Mouse (Mus musculus) liver, embryonic 14.5 days (tissue): Measurements from ENCODE around the gene Zfp746. TPM values are rescaled to one million over a fixed set of nuclear protein-coding genes. Genes with fewer than 3 reads are reported as not detected.

Experiments used
- ATAC-seq: fragments of 200-750 bp; cut with Nextera tagmentation; 2 replicates; pipeline ENCODE4 v1.8.0; 2017; ENCODE audit warnings: moderate number of reproducible peaks, mild to moderate bottlenecking, moderate library complexity; ENCODE audit not compliant: insufficient read depth
- DNase-seq, 3 experiments: peaks; one replicate each; pipeline ENCODE4 v3.0.0-alpha.2; 2012 to 2013; ENCODE audit warnings: low read depth in 3 of 3, low spot score in 3 of 3
- H3K27ac ChIP-seq: fragments of 300-500 bp; sonication (generic); 2 replicates; pipeline ENCODE4 v1.5.1; 2014; ENCODE audit warnings: moderate library complexity, mild to moderate bottlenecking, control low read depth, inconsistent platforms
- H3K27me3 ChIP-seq: fragments of 300-500 bp; sonication (generic); 2 replicates; pipeline ENCODE4 v1.6.1; 2014; ENCODE audit warnings: mild to moderate bottlenecking, low read length, moderate library complexity; ENCODE audit not compliant: control insufficient read depth, insufficient read depth
- H3K36me3 ChIP-seq: fragments of 300-500 bp; sonication (generic); replicated peaks from 2 replicates; pipeline ENCODE4 v1.6.1; 2014; ENCODE audit warnings: low read depth; ENCODE audit not compliant: control insufficient read depth, insufficient read depth
- H3K4me1 ChIP-seq, 2 experiments: fragments of 200-500 bp in 1 of 2; fragments of 300-500 bp in 1 of 2; sonication (generic) in 1 of 2; replicated peaks; 2 replicates each; pipeline ENCODE4 v1.6.1; 2012 to 2014; ENCODE audit warnings: antibody characterized with exemption in 1 of 2, inconsistent platforms in 1 of 2, low read length in 1 of 2; ENCODE audit not compliant: control insufficient read depth in 2 of 2, insufficient read depth in 2 of 2
- H3K4me2 ChIP-seq: fragments of 300-500 bp; sonication (generic); 2 replicates; pipeline ENCODE4 v1.6.1; 2014; ENCODE audit warnings: low read depth, mild to moderate bottlenecking, control low read depth, moderate library complexity
- H3K4me3 ChIP-seq, 2 experiments: fragments of 200-500 bp in 1 of 2; fragments of 300-500 bp in 1 of 2; sonication (generic) in 1 of 2; 2 replicates each; pipeline ENCODE4 v1.5.1; 2012 to 2014; ENCODE audit warnings: low read depth in 2 of 2, low read length in 2 of 2, mild to moderate bottlenecking in 2 of 2, control low read depth in 1 of 2, inconsistent platforms in 1 of 2, moderate library complexity in 1 of 2; ENCODE audit not compliant: insufficient read depth in 1 of 2
- H3K9ac ChIP-seq: fragments of 300-500 bp; sonication (generic); replicated peaks from 2 replicates; pipeline ENCODE4 v1.6.1; 2014; ENCODE audit warnings: mild to moderate bottlenecking, control low read depth, moderate library complexity
- H3K9me3 ChIP-seq: fragments of 300-500 bp; sonication (generic); 2 replicates; pipeline ENCODE4 v1.6.1; 2016; ENCODE audit warnings: low read length, mixed read lengths; ENCODE audit not compliant: control insufficient read depth
- CTCF ChIP-seq: IDR thresholded peaks from 2 replicates; pipeline ENCODE4 v1.5.1; 2016; ENCODE audit warnings: antibody characterized with exemption, low read depth, control low read depth
- EP300 ChIP-seq: IDR thresholded peaks from 2 replicates; pipeline ENCODE4 v1.6.1; 2016; ENCODE audit warnings: antibody characterized with exemption, low read depth
- WGBS: fragments of 180-500 bp; shearing (Covaris S2); extraction: QIAGEN DNeasy Blood & Tissue Kit; methylation state at CpG from one replicate; pipeline ENCODE4 v1.1.7; 2014; ENCODE audit not compliant: insufficient replicate concordance; 5-methylcytosine and 5-hydroxymethylcytosine counted together
- polyA plus RNA-seq, 2 experiments: library from polyadenylated mRNA; depleted of rRNA in 1 of 2; stranded (reverse) in 1 of 2; unstranded in 1 of 2; fragments of >200 nt; fragmentation: Nextera tagmentation in 1 of 2; extraction: Ambion mirVana in 1 of 2; gene quantifications; 2 replicates each; pipeline versions ENCODE4 v1.2.1 to v1.2.3; 2012 to 2014

The Zfp746 gene
- polyA plus RNA-seq, 2 experiments: 4.0 to 5.2 TPM

DNA sequence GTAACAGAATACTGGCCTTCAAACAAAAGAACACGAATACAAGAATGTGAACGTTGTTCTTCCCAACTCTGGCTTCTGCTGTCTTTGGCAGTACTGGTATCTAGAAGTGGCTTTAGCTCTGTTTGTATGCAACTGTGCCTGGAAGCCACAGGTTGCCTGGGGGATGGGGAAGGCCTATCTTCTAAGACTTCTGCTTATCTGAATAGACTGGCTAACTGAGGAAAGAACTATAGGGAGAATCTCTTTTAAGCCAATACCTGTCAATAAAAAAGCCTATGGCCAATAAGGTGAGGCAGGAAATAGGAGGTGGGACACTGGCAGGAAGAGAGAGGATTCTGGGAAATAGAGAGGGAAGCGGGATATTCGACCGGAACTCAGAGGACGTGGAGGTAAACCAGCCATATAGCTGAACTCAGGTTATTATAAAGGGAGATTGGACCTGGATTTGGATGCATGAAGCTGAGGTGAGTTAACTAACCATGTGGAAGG, 20.8 kb downstream of the Zfp746 start:
- Histone ChIP-seq H3K4me3 (no peak overlapping the region), H3K27me3 (no peaks in the 10 kb centered on the region), H3K36me3 (peaks cover 7% of the 10 kb centered on the region), H3K4me2 (no peak overlapping the region), H3K9me3 (no peaks in the 10 kb centered on the region), H3K9ac (no peak overlapping the region), H3K4me1 (peaks cover 0 to 10% of the 10 kb centered on the region in 2 experiments; a peak in 3 of 4 replicates), H3K27ac (no peak overlapping the region)
- WGBS: 77% methylated on average over 6 of the region's 6 CpGs
- TF ChIP-seq CTCF (no peak), EP300 (no peak)
- DNase-seq (no peak), ATAC-seq (no peak; the same call in 1 of the 2 replicates)

DNA sequence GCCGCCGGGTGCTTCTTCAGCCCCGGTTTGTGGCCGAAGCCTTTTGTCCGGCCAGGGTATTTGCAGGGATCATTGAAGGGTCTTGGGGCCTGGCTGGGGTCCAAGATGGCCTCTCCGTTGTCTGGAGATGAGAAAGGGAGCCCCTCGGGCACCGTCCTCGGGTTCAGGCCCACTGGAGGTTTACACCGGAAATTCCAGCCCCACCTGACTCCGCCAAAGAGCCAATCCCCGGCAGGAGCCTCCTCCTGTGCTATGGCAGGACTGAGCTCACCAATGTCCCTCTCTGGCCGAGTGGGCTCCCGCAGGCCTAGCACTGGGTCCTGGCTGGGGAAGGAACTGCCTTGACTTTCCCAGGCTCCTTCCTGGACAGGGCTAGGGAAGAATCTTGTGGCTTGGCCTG, 21.9 kb downstream of the Zfp746 start:
- no peak overlapping the region for H3K4me2 ChIP-seq
- H3K9me3 ChIP-seq: no peaks in the 10 kb centered on the region
- no peak overlapping the region for H3K4me3 ChIP-seq
- TF ChIP-seq CTCF: no peak
- TF ChIP-seq EP300: no peak
- 85% methylated on average over 14 of the region's 14 CpGs for WGBS
- H3K27me3 ChIP-seq: no peaks in the 10 kb centered on the region
- DNase-seq (no peak), ATAC-seq (no peak)
- no peak overlapping the region for H3K27ac ChIP-seq
- peaks cover 0 to 10% of the 10 kb centered on the region in 2 experiments; a peak in 3 of 4 replicates for H3K4me1 ChIP-seq
- H3K36me3 ChIP-seq: peaks cover 7% of the 10 kb centered on the region
- H3K9ac ChIP-seq: no peak overlapping the region

DNA sequence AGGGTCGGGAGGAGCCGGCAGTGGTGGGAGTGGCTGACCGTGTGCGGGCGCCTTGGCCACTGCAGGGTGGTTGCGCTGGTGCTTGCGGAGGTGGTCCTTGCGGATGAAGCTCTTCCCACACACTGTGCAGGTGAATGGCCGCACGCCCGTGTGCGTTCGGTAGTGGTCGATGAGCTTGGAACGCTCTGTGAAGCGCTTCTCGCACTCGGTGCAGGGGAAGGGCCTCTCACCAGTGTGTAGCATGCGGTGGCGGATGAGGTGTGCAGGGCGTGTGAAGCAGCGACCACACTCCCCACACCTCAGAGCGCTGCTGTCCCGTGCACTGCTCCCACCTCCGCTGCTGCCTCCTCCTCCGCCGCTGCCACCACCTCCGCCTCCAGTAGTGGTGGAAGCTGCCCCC, 22.5 kb downstream of the Zfp746 start:
- Histone ChIP-seq H3K9ac (no peak overlapping the region), H3K9me3 (no peaks in the 10 kb centered on the region), H3K36me3 (peaks cover 5% of the 10 kb centered on the region), H3K4me1 (peaks cover 0 to 10% of the 10 kb centered on the region in 2 experiments; a peak in 3 of 4 replicates), H3K4me2 (no peak overlapping the region), H3K27ac (no peak overlapping the region), H3K4me3 (no peak overlapping the region), H3K27me3 (no peaks in the 10 kb centered on the region)
- ATAC-seq: no peak
- TF ChIP-seq EP300 (no peak), CTCF (no peak)
- DNase-seq: no peak
- WGBS: 88% methylated on average over 28 of the region's 28 CpGs

DNA sequence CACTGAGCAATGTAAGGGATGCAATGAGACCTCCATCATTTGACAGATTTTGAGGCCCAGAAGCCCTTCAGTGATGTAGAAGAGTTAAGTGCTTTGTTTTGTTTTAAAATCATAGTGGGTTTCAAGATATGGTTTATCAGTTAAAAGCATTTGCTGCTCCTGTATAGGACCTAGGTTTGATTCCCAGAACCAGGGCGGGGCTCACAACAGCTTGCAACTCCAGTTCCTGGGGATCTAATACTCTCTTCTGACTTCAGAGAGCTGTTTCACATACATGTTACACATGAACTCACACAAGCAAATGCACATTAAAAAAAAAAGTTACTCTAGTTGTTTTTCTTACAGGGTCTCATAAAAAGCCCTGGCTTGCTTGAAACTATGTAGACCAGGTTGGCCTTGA, 25.5 kb downstream of the Zfp746 start:
- no peak overlapping the region for H3K9ac ChIP-seq
- no peaks in the 10 kb centered on the region for H3K9me3 ChIP-seq
- H3K27me3 ChIP-seq: no peaks in the 10 kb centered on the region
- peaks cover 2% of the 10 kb centered on the region; the same call in 1 of the 2 replicates for H3K36me3 ChIP-seq
- no peak overlapping the region for H3K27ac ChIP-seq
- peaks cover 0 to 10% of the 10 kb centered on the region in 2 experiments; a peak in 3 of 4 replicates for H3K4me1 ChIP-seq
- no peak for ATAC-seq
- peak overlapping the region; percentile 22; the same call in 1 of the 2 replicates for H3K4me2 ChIP-seq
- WGBS: 19% methylated on average over 1 of the region's 1 CpGs
- no peak for DNase-seq
- TF ChIP-seq EP300: no peak
- TF ChIP-seq CTCF: no peak
- H3K4me3 ChIP-seq: no peak overlapping the region

DNA sequence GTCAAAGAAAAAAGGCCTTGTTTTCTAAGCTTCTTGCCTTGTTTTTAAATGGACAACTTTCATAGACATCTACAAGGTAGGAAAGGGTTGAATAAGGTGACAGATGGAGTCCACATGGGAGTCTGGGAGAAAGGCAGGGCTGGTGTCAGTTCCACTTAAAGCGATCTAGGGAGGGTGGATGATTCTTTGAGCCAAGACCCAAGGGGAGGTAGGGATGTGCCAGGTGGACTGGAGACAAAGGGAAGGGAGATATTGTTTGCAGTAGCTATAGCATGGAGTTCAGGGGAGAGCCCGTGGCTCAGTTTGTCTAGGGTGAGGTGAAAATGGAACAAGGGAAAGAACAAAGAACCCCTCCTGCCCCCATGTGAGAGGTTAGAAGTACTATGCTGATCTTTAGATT, 26.0 kb downstream of the Zfp746 start:
- peaks cover 2% of the 10 kb centered on the region; the same call in 1 of the 2 replicates for H3K36me3 ChIP-seq
- H3K9me3 ChIP-seq: no peaks in the 10 kb centered on the region
- DNase-seq (no peak), ATAC-seq (no peak)
- H3K4me1 ChIP-seq: peaks cover 0 to 8% of the 10 kb centered on the region in 2 experiments; a peak in 3 of 4 replicates
- no peak overlapping the region for H3K4me2 ChIP-seq
- H3K4me3 ChIP-seq: no peak overlapping the region
- 62% methylated on average over 2 of the region's 2 CpGs for WGBS
- no peak overlapping the region for H3K27ac ChIP-seq
- no peaks in the 10 kb centered on the region for H3K27me3 ChIP-seq
- no peak for TF ChIP-seq EP300
- TF ChIP-seq CTCF: no peak
- no peak overlapping the region for H3K9ac ChIP-seq
